Mouse (Mus musculus): ENCODE data around the gene Tmem223. TPM values are rescaled to one million over a fixed set of nuclear protein-coding genes. Genes with fewer than 3 reads are reported as not detected.

Gene Tmem223
- polyA plus RNA-seq, 1 experiment from 2014 or later = 197 TPM

GRCm38 (mm10) chr19:8772996-8773395 lies 2.2 kb downstream of the Tmem223 start:
- Histone ChIP-seq H3K4me1 (ENCODE audit: insufficient read depth, low read length) (peaks cover 31% of the 10 kb centered on the region), H3K27me3 (ENCODE audit: insufficient read depth, low read length) (no peaks in the 10 kb centered on the region), H3K36me3 (ENCODE audit: insufficient read depth, low read length) (peaks cover 25% of the 10 kb centered on the region), H3K9ac (replicated peaks; ENCODE audit: low read length) (peak overlapping the region; percentile 98), H3K9me3 (ENCODE audit: low read length) (no peaks in the 10 kb centered on the region), H3K4me2 (replicated peaks; ENCODE audit: low read depth, low read length) (peak overlapping the region; percentile 96), H3K4me3 (ENCODE audit: low read length) (peak overlapping the region; percentile 86), H3K27ac (ENCODE audit: low read length) (peak overlapping the region; percentile 35; the same call in 1 of the 2 replicates)
- 79% methylated on average over 5 of the region's 5 CpGs for WGBS
- ATAC-seq (ENCODE audit: low FRiP score, low TSS enrichment) = no peak

- H3K36me3 ChIP-seq (ENCODE audit: insufficient read depth, low read length) = peaks cover 22% of the 10 kb centered on the region
- ATAC-seq (ENCODE audit: low FRiP score, low TSS enrichment) = no peak
- peaks cover 31% of the 10 kb centered on the region for H3K4me1 ChIP-seq (ENCODE audit: insufficient read depth, low read length)
- H3K9ac ChIP-seq (replicated peaks; ENCODE audit: low read length) = peak overlapping the region; percentile 98
- peak overlapping the region; percentile 86 for H3K4me3 ChIP-seq (ENCODE audit: low read length)
- H3K4me2 ChIP-seq (replicated peaks; ENCODE audit: low read depth, low read length) = peak overlapping the region; percentile 96
- H3K27ac ChIP-seq (ENCODE audit: low read length) = peak overlapping the region; percentile 35; the same call in 1 of the 2 replicates
- no peaks in the 10 kb centered on the region for H3K27me3 ChIP-seq (ENCODE audit: insufficient read depth, low read length)
- WGBS = 51% methylated on average over 6 of the region's 6 CpGs
- H3K9me3 ChIP-seq (ENCODE audit: low read length) = no peaks in the 10 kb centered on the region
Observed at GRCm38 (mm10) chr19:8773409-8773808, 2.6 kb downstream of the Tmem223 start.

GRCm38 (mm10) chr19:8774086-8774835 lies 3.5 kb downstream of the Tmem223 start, which contains the start of gene Tmem179b:
Gene Tmem179b, minus strand, starts transcription at chr19:8774467.
- Histone ChIP-seq H3K27me3 (ENCODE audit: insufficient read depth, low read length) (no peaks in the 10 kb centered on the region), H3K36me3 (ENCODE audit: insufficient read depth, low read length) (peaks cover 22% of the 10 kb centered on the region), H3K9ac (replicated peaks; ENCODE audit: low read length) (peak within 1 kb of the TSS; percentile 98), H3K4me3 (ENCODE audit: low read length) (peak within 1 kb of the TSS; percentile 86), H3K4me2 (replicated peaks; ENCODE audit: low read depth, low read length) (peak within 1 kb of the TSS; percentile 96), H3K27ac (ENCODE audit: low read length) (peak within 1 kb of the TSS; percentile 97), H3K9me3 (ENCODE audit: low read length) (no peaks in the 10 kb centered on the region), H3K4me1 (ENCODE audit: insufficient read depth, low read length) (peaks cover 31% of the 10 kb centered on the region)
- WGBS = under 1% methylated on average over 68 of the region's 68 CpGs
- peak; percentile 91 for ATAC-seq (ENCODE audit: low FRiP score, low TSS enrichment)

- 2% methylated on average over 20 of the region's 20 CpGs for WGBS
- H3K4me1 ChIP-seq (ENCODE audit: insufficient read depth, low read length) = peaks cover 31% of the 10 kb centered on the region
- peak overlapping the region; percentile 86 for H3K4me3 ChIP-seq (ENCODE audit: low read length)
- no peaks in the 10 kb centered on the region for H3K9me3 ChIP-seq (ENCODE audit: low read length)
- peak overlapping the region; percentile 98 for H3K9ac ChIP-seq (replicated peaks; ENCODE audit: low read length)
- no peaks in the 10 kb centered on the region for H3K27me3 ChIP-seq (ENCODE audit: insufficient read depth, low read length)
- peak overlapping the region; percentile 96 for H3K4me2 ChIP-seq (replicated peaks; ENCODE audit: low read depth, low read length)
- no peak; the same call in 1 of the 2 replicates for ATAC-seq (ENCODE audit: low FRiP score, low TSS enrichment)
- H3K36me3 ChIP-seq (ENCODE audit: insufficient read depth, low read length) = peaks cover 23% of the 10 kb centered on the region
- peak overlapping the region; percentile 97 for H3K27ac ChIP-seq (ENCODE audit: low read length)
Observed at GRCm38 (mm10) chr19:8774951-8775421, 4.2 kb downstream of the Tmem223 start.

GRCm38 (mm10) chr19:8786008-8786781 lies 15.4 kb downstream of the Tmem223 start, which contains the start of gene Taf6l:
Gene Taf6l, minus strand, starts transcription at chr19:8786417.
- under 1% methylated on average over 32 of the region's 32 CpGs for WGBS
- ATAC-seq (ENCODE audit: low FRiP score, low TSS enrichment) = peak; percentile 99

GRCm38 (mm10) chr19:8788521-8788920 lies 17.7 kb downstream of the Tmem223 start:
- no peak overlapping the region for H3K27ac ChIP-seq (ENCODE audit: low read length)
- H3K9me3 ChIP-seq (ENCODE audit: low read length) = 0 out of 2 replicates have a peak, but pooled peaks cover 5% of the 10 kb centered on the region
- no peak for ATAC-seq (ENCODE audit: low FRiP score, low TSS enrichment)
- H3K9ac ChIP-seq (replicated peaks; ENCODE audit: low read length) = no peak overlapping the region
- H3K4me1 ChIP-seq (ENCODE audit: insufficient read depth, low read length) = peaks cover 7% of the 10 kb centered on the region
- H3K36me3 ChIP-seq (ENCODE audit: insufficient read depth, low read length) = peaks cover 21% of the 10 kb centered on the region
- H3K4me2 ChIP-seq (replicated peaks; ENCODE audit: low read depth, low read length) = no peak overlapping the region
- H3K4me3 ChIP-seq (ENCODE audit: low read length) = no peak overlapping the region
- 27% methylated on average over 3 of the region's 3 CpGs for WGBS
- no peaks in the 10 kb centered on the region for H3K27me3 ChIP-seq (ENCODE audit: insufficient read depth, low read length)

More at GRCm38 (mm10) chr19:8786008-8786781, 15.4 kb downstream of the Tmem223 start, which contains the start of gene Taf6l:
- Histone ChIP-seq H3K36me3 (ENCODE audit: insufficient read depth, low read length) (peaks cover 28% of the 10 kb centered on the region), H3K27me3 (ENCODE audit: insufficient read depth, low read length) (no peaks in the 10 kb centered on the region), H3K4me1 (ENCODE audit: insufficient read depth, low read length) (peaks cover 7% of the 10 kb centered on the region), H3K9ac (replicated peaks; ENCODE audit: low read length) (peak within 1 kb of the TSS; percentile 68), H3K9me3 (ENCODE audit: low read length) (no peaks in the 10 kb centered on the region), H3K4me3 (ENCODE audit: low read length) (peak within 1 kb of the TSS; percentile 73), H3K4me2 (replicated peaks; ENCODE audit: low read depth, low read length) (peak within 1 kb of the TSS; percentile 57), H3K27ac (ENCODE audit: low read length) (peak within 1 kb of the TSS; percentile 86)

GRCm38 (mm10) chr19:8789171-8789570 lies 18.4 kb downstream of the Tmem223 start:
- peaks cover 23% of the 10 kb centered on the region for H3K36me3 ChIP-seq (ENCODE audit: insufficient read depth, low read length)
- peaks cover 7% of the 10 kb centered on the region for H3K4me1 ChIP-seq (ENCODE audit: insufficient read depth, low read length)
- H3K9me3 ChIP-seq (ENCODE audit: low read length) = 0 out of 2 replicates have a peak, but pooled peaks cover 5% of the 10 kb centered on the region
- no peak overlapping the region for H3K4me3 ChIP-seq (ENCODE audit: low read length)
- no peak for ATAC-seq (ENCODE audit: low FRiP score, low TSS enrichment)
- H3K27ac ChIP-seq (ENCODE audit: low read length) = no peak overlapping the region
- no peaks in the 10 kb centered on the region for H3K27me3 ChIP-seq (ENCODE audit: insufficient read depth, low read length)
- no peak overlapping the region for H3K9ac ChIP-seq (replicated peaks; ENCODE audit: low read length)
- WGBS = 45% methylated on average over 1 of the region's 1 CpGs
- H3K4me2 ChIP-seq (replicated peaks; ENCODE audit: low read depth, low read length) = no peak overlapping the region

- Histone ChIP-seq H3K4me3 (ENCODE audit: low read length) (no peak overlapping the region), H3K36me3 (ENCODE audit: insufficient read depth, low read length) (peaks cover 33% of the 10 kb centered on the region), H3K27ac (ENCODE audit: low read length) (no peak overlapping the region), H3K9me3 (ENCODE audit: low read length) (0 out of 2 replicates have a peak, but pooled peaks cover 5% of the 10 kb centered on the region), H3K4me2 (replicated peaks; ENCODE audit: low read depth, low read length) (no peak overlapping the region), H3K4me1 (ENCODE audit: insufficient read depth, low read length) (peaks cover 5% of the 10 kb centered on the region), H3K9ac (replicated peaks; ENCODE audit: low read length) (no peak overlapping the region), H3K27me3 (ENCODE audit: insufficient read depth, low read length) (no peaks in the 10 kb centered on the region)
- no peak for ATAC-seq (ENCODE audit: low FRiP score, low TSS enrichment)
- WGBS = 74% methylated on average over 7 of the region's 7 CpGs
Observed at GRCm38 (mm10) chr19:8790171-8790570, 19.4 kb downstream of the Tmem223 start.

- WGBS = under 1% methylated on average over 25 of the region's 25 CpGs
- ATAC-seq (ENCODE audit: low FRiP score, low TSS enrichment) = peak; percentile 79
- Histone ChIP-seq H3K27ac (ENCODE audit: low read length) (peak within 1 kb of the TSS; percentile 50), H3K27me3 (ENCODE audit: insufficient read depth, low read length) (no peaks in the 10 kb centered on the region), H3K4me1 (ENCODE audit: insufficient read depth, low read length) (peaks cover 18% of the 10 kb centered on the region), H3K9me3 (ENCODE audit: low read length) (0 out of 2 replicates have a peak, but pooled peaks cover 2% of the 10 kb centered on the region), H3K4me2 (replicated peaks; ENCODE audit: low read depth, low read length) (peak within 1 kb of the TSS; percentile 86), H3K36me3 (ENCODE audit: insufficient read depth, low read length) (peaks cover 22% of the 10 kb centered on the region), H3K9ac (replicated peaks; ENCODE audit: low read length) (peak within 1 kb of the TSS; percentile 88), H3K4me3 (ENCODE audit: low read length) (peak within 1 kb of the TSS; percentile 71)
Observed at GRCm38 (mm10) chr19:8798264-8798946, 27.6 kb downstream of the Tmem223 start, which contains the start of gene Polr2g. Gene Polr2g, minus strand, starts transcription at chr19:8798577.

Data from kidney, embryonic 16.5 days (tissue).